ENCODE assay signal across 8 mouse cellular contexts in the genomic region with DNA sequence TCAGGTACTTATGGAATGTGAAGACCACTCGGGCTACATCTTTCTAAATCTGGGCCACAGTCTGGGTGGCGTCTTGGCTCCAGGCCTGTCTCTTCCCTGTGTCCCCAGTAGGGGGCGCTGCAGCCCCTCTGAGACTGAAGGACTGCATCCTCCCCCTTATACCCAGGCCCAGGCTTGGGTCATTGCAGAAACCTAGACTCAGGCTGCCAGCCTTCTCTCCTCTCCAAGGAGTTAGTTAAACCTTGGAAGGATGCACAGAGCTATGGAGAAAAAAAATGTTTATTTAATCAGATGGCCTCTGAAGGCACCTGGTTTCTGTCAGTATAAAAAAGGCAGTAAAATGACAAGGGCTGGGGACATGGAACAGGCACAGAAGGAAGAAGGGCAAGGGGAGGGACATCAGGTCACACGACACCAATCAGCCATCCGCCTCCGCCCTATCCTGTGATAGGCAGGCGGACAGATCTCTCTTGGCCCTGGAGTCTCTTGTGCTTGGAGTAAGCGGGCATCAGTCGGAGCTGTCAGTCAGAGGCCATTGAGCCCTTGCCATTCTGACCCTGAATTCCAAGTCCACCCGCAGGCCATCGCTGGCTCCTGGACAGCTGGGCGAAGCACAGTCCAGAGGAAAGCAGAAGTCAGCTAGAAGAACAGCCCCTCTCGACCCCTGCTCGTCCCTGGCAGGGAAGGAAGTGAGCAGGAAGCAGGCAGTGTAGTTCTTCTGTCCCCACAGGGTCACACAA. TPM values are rescaled to one million over a fixed set of nuclear protein-coding genes. Genes with fewer than 3 reads are reported as not detected.
DNase-seq lines count a peak whose midpoint lies in the region; ATAC-seq and TF ChIP-seq lines count a peak whose summit lies in the region.

No protein-coding gene starts in this region.

- TF ChIP-seq POLR2A in cerebellum, adult 2 months (IDR thresholded peaks at IDR 0.05; ENCODE audit: borderline replicate concordance, insufficient read depth, low read length), result peak; percentile 19; the same call in 1 of the 2 replicates

- H3K4me3 ChIP-seq in cerebellum, adult 2 months (replicated peaks; ENCODE audit: insufficient read depth, low read depth, low read length), result no peak overlapping the region

- ATAC-seq in hematopoietic stem cell, adult 5-6 weeks (replicated peaks in 1 of 2; ENCODE audit: insufficient read depth in 1 of 2, low FRiP score in 2 of 2, low TSS enrichment in 1 of 2, low read depth in 1 of 2, poor library complexity in 2 of 2, severe bottlenecking in 2 of 2), result peak; percentile 46 to 55; a peak in 2 of 4 replicates

- peaks cover 38% of the 10 kb centered on the region for H3K4me1 ChIP-seq in cerebellum, adult 2 months (ENCODE audit: control insufficient read depth, insufficient read depth, low read length)

- WGBS in cerebellum, adult 2 months, result 22% methylated on average over 14 of the region's 14 CpGs

- H3K27ac ChIP-seq in cerebellum, adult 2 months (ENCODE audit: insufficient read depth, low read length), result peak overlapping the region; percentile 84

- TF ChIP-seq CTCF in cerebellum, adult 2 months (IDR thresholded peaks at IDR 0.05; ENCODE audit: borderline replicate concordance, insufficient read depth, low read depth, low read length), result peak; percentile 81

- peak; percentile 83 for DNase-seq in ES-CJ7 (ENCODE audit: low read depth, low spot score)
- DNase-seq in cerebellum, adult 2 months, result peak; percentile 74 to 78
- DNase-seq in forelimb bud, embryonic 11.5 days (ENCODE audit: low read depth, low spot score), result peak; percentile 81
- peak; percentile 88 to 90 for DNase-seq in layer of hippocampus, postnatal 10 days (ENCODE audit: low spot score in 2 of 2)
- DNase-seq in lung, postnatal 14 days, result peak; percentile 83
- peak; percentile 87 for DNase-seq in retina, postnatal 1 day
- DNase-seq in thymus, postnatal 4 days, result peak; percentile 89

- no peaks in the 10 kb centered on the region for H3K27me3 ChIP-seq in cerebellum, adult 2 months (ENCODE audit: control insufficient read depth, insufficient read depth, low read length)

RNA-seq across cellular contexts. Expression of gene Hsp90ab1, which starts 12.0 kb away (rescaled TPM):
- 915 and 924 TPM in 2 replicates for polyA plus RNA-seq in cerebellum, adult 2 months (2012; rRNA removed)
- 2,119 and 2,880 TPM in 2 replicates for total RNA-seq in hematopoietic stem cell, adult 5-6 weeks (2017)
- 1,000 to 10,000 TPM; 1,612 to 1,800 TPM for total RNA-seq in layer of hippocampus, postnatal 10 days (2021)

RNA-seq across cellular contexts. Expression of gene Slc29a1, which starts 14.3 kb away (rescaled TPM):
- 72.2 and 75.6 TPM in 2 replicates for polyA plus RNA-seq in cerebellum, adult 2 months (2012; rRNA removed)
- 70.4 and 70.6 TPM in 2 replicates for total RNA-seq in hematopoietic stem cell, adult 5-6 weeks (2017)
- total RNA-seq in layer of hippocampus, postnatal 10 days (2021), result 10 to 100 TPM; 27.1 to 37.0 TPM

RNA-seq across cellular contexts. Expression of gene Mymx, which starts 16.8 kb away (rescaled TPM):
- not detected in 2 replicates for polyA plus RNA-seq in cerebellum, adult 2 months (2012; rRNA removed)
- total RNA-seq in hematopoietic stem cell, adult 5-6 weeks (2017), result not detected in 2 replicates
- not detected for total RNA-seq in layer of hippocampus, postnatal 10 days (2021)

RNA-seq across cellular contexts. Expression of gene Slc35b2, which starts 21.4 kb away (rescaled TPM):
- 71.3 and 74.0 TPM in 2 replicates for polyA plus RNA-seq in cerebellum, adult 2 months (2012; rRNA removed)
- 64.8 and 76.7 TPM in 2 replicates for total RNA-seq in hematopoietic stem cell, adult 5-6 weeks (2017)
- total RNA-seq in layer of hippocampus, postnatal 10 days (2021), result 10 to 100 TPM; 47.4 TPM

RNA-seq across cellular contexts. Expression of gene Nfkbie, which starts 29.6 kb away (rescaled TPM):
- polyA plus RNA-seq in cerebellum, adult 2 months (2012; rRNA removed), result 12.5 and 13.5 TPM in 2 replicates
- total RNA-seq in hematopoietic stem cell, adult 5-6 weeks (2017), result 20.5 and 22.7 TPM in 2 replicates
- total RNA-seq in layer of hippocampus, postnatal 10 days (2021), result 1 to 10 TPM; 3.5 to 3.9 TPM
